Mouse (Mus musculus) erythroblast, embryonic 14.5 days (primary cell): ENCODE measurements around the gene Mrps36. TPM values are rescaled to one million over a fixed set of nuclear protein-coding genes. Genes with fewer than 3 reads are reported as not detected.

Source experiments
- H3K27me3 ChIP-seq: 2 replicates; pipeline ENCODE4 v1.6.1; 2012; ENCODE audit warnings: inconsistent platforms; ENCODE audit not compliant: control insufficient read depth
- H3K36me3 ChIP-seq: 2 replicates; pipeline ENCODE4 v1.6.1; 2012; ENCODE audit warnings: mild to moderate bottlenecking, inconsistent platforms; ENCODE audit not compliant: control insufficient read depth
- H3K4me1 ChIP-seq: 2 replicates; pipeline ENCODE4 v1.6.1; 2012; ENCODE audit warnings: inconsistent platforms; ENCODE audit not compliant: control insufficient read depth
- H3K4me3 ChIP-seq: replicated peaks from 2 replicates; pipeline ENCODE3; 2012; ENCODE audit warnings: moderate library complexity, mild to moderate bottlenecking, inconsistent platforms
- H3K9me3 ChIP-seq: 2 replicates; pipeline ENCODE4 v1.6.1; 2012; ENCODE audit warnings: low read length, inconsistent platforms, mixed read lengths; ENCODE audit not compliant: control insufficient read depth
- GATA1 ChIP-seq: IDR thresholded peaks from 2 replicates; pipeline ENCODE4 v1.6.1; 2012; ENCODE audit warnings: low read length, inconsistent platforms, mixed read lengths
- TAL1 ChIP-seq: IDR thresholded peaks from 3 replicates; pipeline ENCODE4 v1.6.1; 2012; ENCODE audit warnings: low read length, inconsistent platforms, mixed read lengths
- polyA plus RNA-seq: library from polyadenylated mRNA; stranded (reverse); fragments of >175 nt; gene quantifications from 2 replicates; pipeline ENCODE4 v1.2.3, GENCODE M21; 2012

The Mrps36 gene
- polyA plus RNA-seq, 1 experiment: 24.9 TPM

- Histone ChIP-seq H3K27me3 (no peaks in the 10 kb centered on the region), H3K36me3 (peaks cover 67% of the 10 kb centered on the region), H3K4me1 (peaks cover 33% of the 10 kb centered on the region), H3K9me3 (no peaks in the 10 kb centered on the region), H3K4me3 (no peak overlapping the region)
- no peak for TF ChIP-seq TAL1
- no peak for TF ChIP-seq GATA1
Observed at GRCm38 (mm10) chr13:100724051-100724754, 20.3 kb downstream of the Mrps36 start.

GRCm38 (mm10) chr13:100721656-100722055 is 22.8 kb downstream of the Mrps36 start:
- Histone ChIP-seq H3K4me3 (no peak overlapping the region), H3K9me3 (no peaks in the 10 kb centered on the region), H3K27me3 (no peaks in the 10 kb centered on the region), H3K36me3 (peaks cover 66% of the 10 kb centered on the region), H3K4me1 (peaks cover 19% of the 10 kb centered on the region)
- TF ChIP-seq TAL1 (no peak), GATA1 (no peak)

- H3K9me3 ChIP-seq: no peaks in the 10 kb centered on the region
- peaks cover 79% of the 10 kb centered on the region for H3K36me3 ChIP-seq
- TF ChIP-seq GATA1 (no peak), TAL1 (no peak)
- no peak overlapping the region for H3K4me3 ChIP-seq
- peaks cover 10% of the 10 kb centered on the region for H3K4me1 ChIP-seq
- H3K27me3 ChIP-seq: no peaks in the 10 kb centered on the region
Observed at GRCm38 (mm10) chr13:100715467-100715866, 29.0 kb downstream of the Mrps36 start.

- Histone ChIP-seq H3K4me1 (peaks cover 2% of the 10 kb centered on the region), H3K36me3 (peaks cover 90% of the 10 kb centered on the region), H3K9me3 (no peaks in the 10 kb centered on the region), H3K27me3 (no peaks in the 10 kb centered on the region), H3K4me3 (no peak overlapping the region)
- no peak for TF ChIP-seq GATA1
- TF ChIP-seq TAL1: no peak
Observed at GRCm38 (mm10) chr13:100706206-100706605, 38.3 kb downstream of the Mrps36 start.

- Histone ChIP-seq H3K27me3 (no peaks in the 10 kb centered on the region), H3K4me3 (no peak overlapping the region), H3K4me1 (no peaks in the 10 kb centered on the region), H3K36me3 (peaks cover 90% of the 10 kb centered on the region), H3K9me3 (no peaks in the 10 kb centered on the region)
- no peak for TF ChIP-seq TAL1
- no peak for TF ChIP-seq GATA1
Observed at GRCm38 (mm10) chr13:100703468-100703867, 41.0 kb downstream of the Mrps36 start.

- Histone ChIP-seq H3K27me3 (no peaks in the 10 kb centered on the region), H3K4me1 (no peaks in the 10 kb centered on the region), H3K36me3 (peaks cover 75% of the 10 kb centered on the region), H3K9me3 (no peaks in the 10 kb centered on the region), H3K4me3 (no peak overlapping the region)
- TF ChIP-seq TAL1 (no peak), GATA1 (no peak)
Observed at GRCm38 (mm10) chr13:100698866-100699265, 45.6 kb downstream of the Mrps36 start.

GRCm38 (mm10) chr13:100697541-100697940 is 46.9 kb downstream of the Mrps36 start:
- TF ChIP-seq GATA1 (no peak), TAL1 (no peak)
- Histone ChIP-seq H3K4me3 (no peak overlapping the region), H3K9me3 (no peaks in the 10 kb centered on the region), H3K27me3 (no peaks in the 10 kb centered on the region), H3K4me1 (no peaks in the 10 kb centered on the region), H3K36me3 (peaks cover 62% of the 10 kb centered on the region)

- TF ChIP-seq TAL1 (no peak), GATA1 (no peak)
- Histone ChIP-seq H3K4me1 (no peaks in the 10 kb centered on the region), H3K4me3 (no peak overlapping the region), H3K36me3 (peaks cover 6% of the 10 kb centered on the region; the same call in 1 of the 2 replicates), H3K27me3 (no peaks in the 10 kb centered on the region), H3K9me3 (no peaks in the 10 kb centered on the region)
Observed at GRCm38 (mm10) chr13:100687513-100687912, 56.9 kb downstream of the Mrps36 start.

Other genes starting within 250 kb of the Mrps36 start
- not detected in 2 replicates for gene Ocln, start 191.9 kb downstream of the Mrps36 start, polyA plus RNA-seq
- not detected in 2 replicates for gene Marveld2, start 127.7 kb downstream of the Mrps36 start, polyA plus RNA-seq
- gene Ak6, start 93.7 kb downstream of the Mrps36 start, polyA plus RNA-seq: 1.3 and 2.1 TPM in 2 replicates
- gene Rad17, start 93.6 kb downstream of the Mrps36 start, polyA plus RNA-seq: 1.4 TPM in 2 replicates
- gene Taf9, start 93.1 kb downstream of the Mrps36 start, polyA plus RNA-seq: 1.3 and 2.1 TPM in 2 replicates
- not detected in 2 replicates for gene Ccdc125, start 74.9 kb downstream of the Mrps36 start, polyA plus RNA-seq
- gene Cdk7, start 13.7 kb downstream of the Mrps36 start, polyA plus RNA-seq: 0.42 and 0.98 TPM in 2 replicates
- 4.0 and 4.3 TPM in 2 replicates for gene Cenph, start 31.2 kb upstream of the Mrps36 start, polyA plus RNA-seq
- 0.67 and 1.6 TPM in 2 replicates for gene Ccnb1, start 41.9 kb upstream of the Mrps36 start, polyA plus RNA-seq
- gene Slc30a5, start 88.8 kb upstream of the Mrps36 start, polyA plus RNA-seq: 0.15 TPM in 2 replicates